Mouse (Mus musculus) layer of hippocampus, postnatal 10 days (tissue): ENCODE measurements around the gene Gm21970. TPM values are rescaled to one million over a fixed set of nuclear protein-coding genes. Genes with fewer than 3 reads are reported as not detected.

Experiments used
- DNase-seq, 2 experiments: peaks; one replicate each; pipeline ENCODE4 v3.0.0; 2021; ENCODE audit warnings: low spot score in 2 of 2
- long read RNA-seq: library from polyadenylated mRNA; stranded (forward); transcript quantifications from one replicate; pipeline ENCODE4 v2.0.0, GENCODE M21; 2023
- total RNA-seq, 2 experiments: library from RNA; stranded (reverse); gene quantifications; 2 replicates each; pipeline ENCODE4 v1.2.3; 2021

Gene Gm21970
- total RNA-seq, result 1 to 10 TPM in 1 of 2 experiments, not detected in 1; 1.1 TPM
- long read RNA-seq, partial matches to known transcripts, result 0 of 1 reads
- long read RNA-seq, other reads (novel, unspliced or antisense), result 1 of 1 reads

GRCm38 (mm10) chr16:91391421-91391820 is at the start of gene Gm21970:
Gene Gm21970, plus strand, starts transcription at chr16:91391721.
- DNase-seq, result no peak

GRCm38 (mm10) chr16:91346491-91346890 is 45.0 kb upstream of the Gm21970 start:
- DNase-seq, result no peak

- no peak for DNase-seq
Measured at GRCm38 (mm10) chr16:91347491-91348263, 43.8 kb upstream of the Gm21970 start.

- DNase-seq, result no peak
Measured at GRCm38 (mm10) chr16:91348264-91348565, 43.3 kb upstream of the Gm21970 start.

GRCm38 (mm10) chr16:91348588-91349330 is 42.8 kb upstream of the Gm21970 start:
- DNase-seq, result no peak

- DNase-seq, result peak; percentile 88 to 90
Measured at GRCm38 (mm10) chr16:91352084-91352562, 39.4 kb upstream of the Gm21970 start.

GRCm38 (mm10) chr16:91352749-91353148 is 38.8 kb upstream of the Gm21970 start:
- DNase-seq, result no peak

GRCm38 (mm10) chr16:91353177-91353576 is 38.3 kb upstream of the Gm21970 start:
- no peak for DNase-seq

GRCm38 (mm10) chr16:91353638-91354037 is 37.9 kb upstream of the Gm21970 start:
- no peak for DNase-seq

- no peak for DNase-seq
Measured at GRCm38 (mm10) chr16:91354599-91354998, 36.9 kb upstream of the Gm21970 start.

GRCm38 (mm10) chr16:91355160-91355559 is 36.4 kb upstream of the Gm21970 start:
- DNase-seq, result no peak

- no peak for DNase-seq
Measured at GRCm38 (mm10) chr16:91356760-91357525, 34.6 kb upstream of the Gm21970 start.

GRCm38 (mm10) chr16:91357526-91357900 is 34.0 kb upstream of the Gm21970 start:
- no peak for DNase-seq

- peak; percentile 60 to 73 for DNase-seq
Measured at GRCm38 (mm10) chr16:91358555-91358954, 33.0 kb upstream of the Gm21970 start.

GRCm38 (mm10) chr16:91359531-91359930 is 32.0 kb upstream of the Gm21970 start:
- no peak for DNase-seq

GRCm38 (mm10) chr16:91360162-91360561 is 31.4 kb upstream of the Gm21970 start:
- DNase-seq, result no peak

- no peak for DNase-seq
Measured at GRCm38 (mm10) chr16:91362006-91362405, 29.5 kb upstream of the Gm21970 start.

GRCm38 (mm10) chr16:91362616-91363272 is 28.8 kb upstream of the Gm21970 start:
- DNase-seq, result no peak

GRCm38 (mm10) chr16:91363483-91363882 is 28.0 kb upstream of the Gm21970 start:
- DNase-seq, result no peak

- no peak for DNase-seq
Measured at GRCm38 (mm10) chr16:91366567-91366966, 25.0 kb upstream of the Gm21970 start.

GRCm38 (mm10) chr16:91367066-91367465 is 24.5 kb upstream of the Gm21970 start:
- no peak for DNase-seq
